Mouse (Mus musculus) lung, embryonic 14.5 days (tissue): Measurements from ENCODE around the gene Ccnb1ip1. TPM values are rescaled to one million over a fixed set of nuclear protein-coding genes. Genes with fewer than 3 reads are reported as not detected.

ENCODE experiments used
- ATAC-seq: fragments of 200-750 bp; cut with Nextera tagmentation; 2 replicates; pipeline ENCODE4 v1.8.0; 2017; ENCODE audit warnings: mild to moderate bottlenecking, moderate TSS enrichment, moderate library complexity; ENCODE audit not compliant: insufficient read depth
- DNase-seq: peaks from one replicate; pipeline ENCODE4 v3.0.0-alpha.2; 2015
- H3K27ac ChIP-seq: fragments of 300-500 bp; sonication (generic); 2 replicates; pipeline ENCODE4 v1.5.1; 2014; ENCODE audit warnings: low read depth, mild to moderate bottlenecking, moderate library complexity
- H3K27me3 ChIP-seq: fragments of 300-500 bp; sonication (generic); 2 replicates; pipeline ENCODE4 v1.6.1; 2014; ENCODE audit warnings: low read length, control low read depth; ENCODE audit not compliant: insufficient read depth
- H3K36me3 ChIP-seq: fragments of 300-500 bp; sonication (generic); 2 replicates; pipeline ENCODE4 v1.6.1; 2014; ENCODE audit warnings: control low read depth; ENCODE audit not compliant: insufficient read depth
- H3K4me1 ChIP-seq: fragments of 300-500 bp; sonication (generic); 2 replicates; pipeline ENCODE4 v1.6.1; 2014; ENCODE audit warnings: antibody characterized with exemption, control low read depth; ENCODE audit not compliant: insufficient read depth
- H3K4me2 ChIP-seq: fragments of 300-500 bp; sonication (generic); 2 replicates; pipeline ENCODE4 v1.6.1; 2014; ENCODE audit warnings: mild to moderate bottlenecking
- H3K4me3 ChIP-seq: fragments of 300-500 bp; sonication (generic); 2 replicates; pipeline ENCODE4 v1.5.1; 2014; ENCODE audit warnings: low read depth, low read length
- H3K9ac ChIP-seq: fragments of 300-500 bp; sonication (generic); 2 replicates; pipeline ENCODE4 v1.6.1; 2014
- H3K9me3 ChIP-seq: fragments of 300-500 bp; sonication (generic); 2 replicates; pipeline ENCODE4 v1.6.1; 2016; ENCODE audit warnings: low read depth, low read length, control low read depth
- CTCF ChIP-seq: IDR thresholded peaks from 2 replicates; pipeline ENCODE4 v1.5.1; 2016; ENCODE audit warnings: antibody characterized with exemption, low read depth
- WGBS: fragments of 180-500 bp; shearing (Covaris S2); extraction: QIAGEN DNeasy Blood & Tissue Kit; methylation state at CpG from one replicate; pipeline ENCODE4 v1.1.7; 2014; 5-methylcytosine and 5-hydroxymethylcytosine counted together
- polyA plus RNA-seq: library from polyadenylated mRNA; unstranded; fragments of >200 nt; fragmentation: Nextera tagmentation; extraction: Ambion mirVana; gene quantifications from 2 replicates; pipeline ENCODE4 v1.2.1, GENCODE M21; 2014

The Ccnb1ip1 gene
- not detected in 2 replicates for polyA plus RNA-seq

DNA sequence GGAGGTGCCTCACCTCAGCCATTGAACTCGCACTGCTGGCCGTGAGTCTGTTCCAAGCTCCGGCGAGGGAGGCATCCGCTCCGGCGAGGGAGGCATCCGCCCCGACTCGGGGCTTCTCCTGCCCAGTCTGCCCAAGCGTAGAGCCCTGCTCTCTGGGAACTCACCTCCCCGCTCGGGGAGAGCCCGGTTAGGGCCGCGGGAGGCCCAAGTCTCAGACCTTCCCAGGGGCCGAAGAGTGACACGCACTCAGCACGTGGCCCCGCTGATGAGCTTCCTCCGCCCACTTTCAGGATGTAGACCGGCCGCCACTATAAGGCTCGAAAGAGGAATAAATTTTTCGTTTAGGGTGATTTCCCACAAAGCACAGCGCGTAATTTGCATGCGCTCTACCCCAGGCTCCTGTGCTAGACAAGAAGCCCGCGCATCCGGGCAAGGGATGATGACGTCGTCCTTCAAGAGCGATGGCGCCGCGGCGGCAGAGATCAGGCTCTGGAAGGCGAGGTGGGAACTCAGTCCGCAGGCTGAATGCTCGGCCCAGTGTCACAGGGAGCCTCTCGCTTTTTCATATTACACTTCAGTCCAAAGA lies at the start of gene Ccnb1ip1, which contains the start of gene Parp2:
Ccnb1ip1 (minus strand) TSS at position 246 of the 586 bp plus-strand sequence.
Parp2 (plus strand) TSS at position 355 of the 586 bp plus-strand sequence.
- TF ChIP-seq CTCF = no peak
- ATAC-seq = peak; percentile 99
- peak; percentile 99 for DNase-seq
- Histone ChIP-seq H3K27me3 (no peaks in the 10 kb centered on the region), H3K36me3 (peaks cover 15% of the 10 kb centered on the region; the same call in 1 of the 2 replicates), H3K4me2 (peak within 1 kb of the TSS; percentile 63), H3K9me3 (no peaks in the 10 kb centered on the region), H3K9ac (peak within 1 kb of the TSS; percentile 58), H3K4me1 (peaks cover 3% of the 10 kb centered on the region; the same call in 1 of the 2 replicates), H3K4me3 (peak within 1 kb of the TSS; percentile 44), H3K27ac (peak within 1 kb of the TSS; percentile 76)
- under 1% methylated on average over 42 of the region's 42 CpGs for WGBS

DNA sequence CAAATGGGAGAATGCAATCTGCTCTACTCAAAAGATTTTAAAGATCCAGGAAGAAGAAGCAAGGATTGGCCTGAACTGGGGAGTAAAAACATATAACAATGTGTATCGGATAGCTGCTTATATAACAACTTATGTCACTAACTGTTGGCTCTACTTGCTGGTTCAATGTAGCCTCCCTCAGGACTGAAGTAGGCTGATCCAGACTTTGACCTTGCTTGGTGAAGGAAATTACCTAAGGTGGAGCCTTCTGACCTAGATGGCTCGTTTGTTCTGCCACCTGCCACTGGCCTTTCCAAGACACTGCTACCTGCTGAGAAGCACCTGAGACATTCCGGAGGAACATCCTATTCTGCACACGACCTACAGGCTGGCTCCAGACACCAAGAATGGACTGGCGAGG lies 48.3 kb upstream of the Ccnb1ip1 start:
- H3K9me3 ChIP-seq = no peaks in the 10 kb centered on the region
- TF ChIP-seq CTCF = no peak
- H3K27me3 ChIP-seq = no peaks in the 10 kb centered on the region
- H3K9ac ChIP-seq = no peak overlapping the region
- no peaks in the 10 kb centered on the region for H3K36me3 ChIP-seq
- H3K4me3 ChIP-seq = no peak overlapping the region
- no peak for DNase-seq
- H3K4me2 ChIP-seq = no peak overlapping the region
- ATAC-seq = no peak
- H3K27ac ChIP-seq = no peak overlapping the region
- H3K4me1 ChIP-seq = no peaks in the 10 kb centered on the region
- 76% methylated on average over 5 of the region's 5 CpGs for WGBS

DNA sequence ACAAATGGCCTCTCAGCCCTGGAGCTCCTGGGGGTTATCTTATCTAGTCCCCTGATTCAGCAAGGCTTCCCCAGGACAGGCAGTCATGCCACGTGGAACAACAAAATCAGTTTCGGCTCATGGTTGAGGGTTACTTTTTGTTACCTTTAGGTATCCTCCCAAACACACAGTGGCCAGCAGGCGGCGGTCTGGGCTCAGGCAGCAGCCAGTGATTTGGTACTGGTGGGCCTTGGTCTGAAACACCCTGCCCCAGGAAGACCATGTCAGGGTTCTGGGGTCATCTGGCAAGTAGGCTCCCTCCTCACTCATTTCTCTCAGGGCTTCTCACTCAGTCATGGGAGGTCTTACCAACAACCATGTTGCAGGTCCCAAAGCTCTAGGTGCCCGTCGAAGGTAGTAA lies 29.7 kb upstream of the Ccnb1ip1 start:
- Histone ChIP-seq H3K27ac (no peak overlapping the region), H3K9me3 (no peaks in the 10 kb centered on the region), H3K4me1 (no peaks in the 10 kb centered on the region), H3K9ac (no peak overlapping the region), H3K36me3 (no peaks in the 10 kb centered on the region), H3K4me3 (no peak overlapping the region), H3K4me2 (no peak overlapping the region), H3K27me3 (no peaks in the 10 kb centered on the region)
- TF ChIP-seq CTCF = peak; percentile 59
- ATAC-seq (no peak), DNase-seq (peak; percentile 18)
- WGBS = 66% methylated on average over 6 of the region's 6 CpGs

DNA sequence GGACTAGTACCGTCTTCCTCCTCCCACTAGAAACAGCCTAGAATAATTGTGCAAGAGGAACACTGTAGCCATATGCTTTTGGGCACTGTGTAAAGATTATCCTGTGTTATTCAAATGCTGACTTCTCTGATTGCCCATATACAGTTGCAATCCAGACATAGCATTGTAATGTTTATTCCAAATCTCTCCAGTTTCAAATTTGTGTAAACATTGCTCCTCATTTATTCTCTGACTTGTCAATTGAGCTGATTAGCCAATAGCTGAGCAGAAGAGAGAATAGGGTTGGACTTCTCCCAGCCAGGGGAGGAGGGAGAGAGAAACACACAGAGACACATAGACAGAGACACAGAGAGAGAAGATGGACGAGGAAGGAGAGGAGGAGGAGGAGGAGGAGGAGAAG lies 26.9 kb upstream of the Ccnb1ip1 start:
- Histone ChIP-seq H3K27ac (peak overlapping the region; percentile 76), H3K36me3 (no peaks in the 10 kb centered on the region), H3K4me2 (0 out of 2 replicates have a peak overlapping the region, but pooled peaks have one; percentile 8)

DNA sequence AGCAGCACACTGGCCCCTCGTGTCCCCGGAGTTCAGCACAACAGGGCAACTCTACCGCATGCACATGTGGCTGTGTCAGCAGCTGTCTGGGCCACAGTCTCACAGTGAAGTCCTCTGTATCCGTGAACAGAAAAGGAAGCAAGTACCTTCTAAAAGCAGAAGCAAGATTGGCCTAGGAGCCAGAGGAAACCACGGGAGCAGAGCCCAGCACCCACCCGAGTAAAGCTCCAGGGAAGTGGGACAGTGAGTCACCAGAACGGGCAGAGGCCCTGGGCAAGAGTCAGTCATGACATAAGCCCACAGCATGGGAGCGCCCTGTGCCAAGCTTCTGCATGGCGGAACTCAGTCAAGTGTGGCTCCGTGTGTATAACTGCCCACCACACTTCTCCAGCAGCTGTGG lies 26.4 kb upstream of the Ccnb1ip1 start:
- no peak overlapping the region for H3K4me3 ChIP-seq
- H3K9me3 ChIP-seq = no peaks in the 10 kb centered on the region
- H3K27ac ChIP-seq = peak overlapping the region; percentile 76
- TF ChIP-seq CTCF = no peak
- H3K9ac ChIP-seq = no peak overlapping the region
- H3K4me2 ChIP-seq = no peak overlapping the region
- 73% methylated on average over 10 of the region's 10 CpGs for WGBS
- ATAC-seq (peak; percentile 63), DNase-seq (peak; percentile 25)
- peaks cover 2% of the 10 kb centered on the region; the same call in 1 of the 2 replicates for H3K36me3 ChIP-seq
- H3K4me1 ChIP-seq = no peaks in the 10 kb centered on the region
- H3K27me3 ChIP-seq = no peaks in the 10 kb centered on the region

More for the DNA sequence above, 26.9 kb upstream of the Ccnb1ip1 start:
- Histone ChIP-seq H3K27me3 (no peaks in the 10 kb centered on the region), H3K4me1 (no peaks in the 10 kb centered on the region), H3K9me3 (no peaks in the 10 kb centered on the region), H3K9ac (no peak overlapping the region), H3K4me3 (no peak overlapping the region)
- DNase-seq (peak; percentile 80), ATAC-seq (peak; percentile 82)
- WGBS = 36% methylated on average over 2 of the region's 2 CpGs
- no peak for TF ChIP-seq CTCF

DNA sequence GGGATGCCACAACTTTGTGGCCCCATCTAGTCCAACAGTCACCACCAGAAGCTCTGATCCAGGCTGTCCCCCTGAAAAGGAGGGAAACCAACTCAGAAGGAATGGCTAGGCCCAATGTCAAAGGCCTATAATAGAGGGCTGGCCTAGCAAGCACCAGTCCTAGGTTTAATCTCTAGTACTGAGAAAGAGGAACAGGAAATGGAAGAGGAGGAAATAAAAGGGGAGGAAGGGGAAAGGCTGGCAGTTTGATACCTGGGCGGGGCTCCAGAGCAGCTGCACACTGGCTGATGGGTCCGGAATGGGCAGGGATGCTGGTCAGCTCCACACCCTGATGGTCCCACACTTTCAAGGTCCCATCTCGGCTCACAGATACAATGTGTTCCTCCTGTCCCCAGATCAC lies 22.3 kb upstream of the Ccnb1ip1 start:
- DNase-seq = no peak
- Histone ChIP-seq H3K9me3 (no peaks in the 10 kb centered on the region), H3K4me1 (no peaks in the 10 kb centered on the region), H3K27me3 (no peaks in the 10 kb centered on the region), H3K9ac (no peak overlapping the region), H3K4me3 (no peak overlapping the region), H3K27ac (no peak overlapping the region), H3K36me3 (peaks cover 6% of the 10 kb centered on the region; the same call in 1 of the 2 replicates), H3K4me2 (no peak overlapping the region)
- 72% methylated on average over 3 of the region's 3 CpGs for WGBS
- ATAC-seq = no peak
- no peak for TF ChIP-seq CTCF

DNA sequence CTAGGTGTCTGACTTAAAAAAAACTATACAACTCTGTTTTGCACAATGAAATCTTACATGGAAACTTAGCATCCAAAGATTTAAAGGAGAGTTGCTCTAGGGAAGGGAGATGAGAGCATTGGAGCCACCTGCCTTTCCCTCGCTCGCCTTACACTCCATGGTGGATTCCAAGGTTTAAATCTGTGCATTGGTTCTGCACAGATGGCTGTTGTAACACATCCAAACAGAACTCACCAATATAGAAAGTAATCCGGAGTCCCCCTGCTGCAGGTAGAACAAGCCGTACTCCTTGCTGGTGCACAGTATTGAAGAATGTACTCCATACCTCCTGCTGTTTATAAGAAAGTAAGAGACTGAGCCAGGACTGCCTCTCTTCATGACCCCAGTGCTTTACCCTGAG lies 19.0 kb upstream of the Ccnb1ip1 start:
- H3K9me3 ChIP-seq = no peaks in the 10 kb centered on the region
- TF ChIP-seq CTCF = no peak
- DNase-seq (no peak), ATAC-seq (no peak)
- H3K27ac ChIP-seq = no peak overlapping the region
- H3K36me3 ChIP-seq = peaks cover 30% of the 10 kb centered on the region
- H3K27me3 ChIP-seq = no peaks in the 10 kb centered on the region
- 78% methylated on average over 4 of the region's 4 CpGs for WGBS
- no peaks in the 10 kb centered on the region for H3K4me1 ChIP-seq
- H3K4me2 ChIP-seq = no peak overlapping the region
- H3K9ac ChIP-seq = no peak overlapping the region
- no peak overlapping the region for H3K4me3 ChIP-seq
